Comparison of ENCODE assay signal across 8 mouse cellular contexts in genomic region chr15:103240160-103241028, GRCm38 (mm10). TPM values are rescaled to one million over a fixed set of nuclear protein-coding genes. Genes with fewer than 3 reads are reported as not detected.
A peak's percentile ranks its signal among the peaks of the same experiment; 100 is the strongest.
DNase-seq lines count a peak whose midpoint lies in the region; ATAC-seq lines count a peak whose summit lies in the region.

TSS of gene Hnrnpa1 (plus strand) at chr15:103240432.

- H3K9ac ChIP-seq in hindbrain, embryonic 16.5 days (ENCODE audit: low read depth, low read length), result peak within 1 kb of the TSS; percentile 76

- peak; percentile 92 for ATAC-seq in hindbrain, embryonic 16.5 days

- H3K27ac ChIP-seq in hindbrain, embryonic 16.5 days (ENCODE audit: low read depth, low read length), result peak within 1 kb of the TSS; percentile 93
- H3K27ac ChIP-seq in macrophage, result peak within 1 kb of the TSS; percentile 90

- peaks cover 27% of the 10 kb centered on the region for H3K4me1 ChIP-seq in hindbrain, embryonic 16.5 days (ENCODE audit: control insufficient read depth, insufficient read depth, low read depth, low read length)

- H3K27me3 ChIP-seq in hindbrain, embryonic 16.5 days (replicated peaks; ENCODE audit: control insufficient read depth, insufficient read depth, low read length), result no peaks in the 10 kb centered on the region

- peaks cover 13% of the 10 kb centered on the region for H3K36me3 ChIP-seq in hindbrain, embryonic 16.5 days (ENCODE audit: control insufficient read depth, insufficient read depth, low read length)
- H3K36me3 ChIP-seq in macrophage (ENCODE audit: inconsistent target), result peaks cover 23% of the 10 kb centered on the region

- peaks cover 79% of the 10 kb centered on the region for H3K79me2 ChIP-seq in macrophage (ENCODE audit: inconsistent target)

- H3K9me3 ChIP-seq in hindbrain, embryonic 16.5 days (ENCODE audit: control insufficient read depth, low read length), result no peaks in the 10 kb centered on the region

- WGBS in hindbrain, embryonic 16.5 days, result under 1% methylated on average over 47 of the region's 47 CpGs
- under 1% methylated on average over 47 of the region's 47 CpGs for WGBS in macrophage (ENCODE audit: missing documents)

- H3K4me3 ChIP-seq in hindbrain, embryonic 16.5 days (ENCODE audit: low read length), result peak within 1 kb of the TSS; percentile 72
- H3K4me3 ChIP-seq in macrophage (ENCODE audit: inconsistent target), result peak within 1 kb of the TSS; percentile 72

- DNase-seq in WW6 (ENCODE audit: low read depth, low spot score), result peak; percentile 92
- DNase-seq in cerebellum, postnatal 4 days (ENCODE audit: low spot score in 2 of 2), result peak; percentile 68 to 87
- peak; percentile 97 for DNase-seq in gastrocnemius, adult 18-20 months (ENCODE audit: low spot score)
- peak; percentile 86 to 91 for DNase-seq in left cerebral cortex, adult 18-20 months (ENCODE audit: low spot score in 2 of 2)
- peak; percentile 97 for DNase-seq in right cerebral cortex, adult 18-20 months
- peak; percentile 94 for DNase-seq in urinary bladder, postnatal 14 days (ENCODE audit: low spot score)

- H3K4me2 ChIP-seq in hindbrain, embryonic 16.5 days (ENCODE audit: low read length), result peak within 1 kb of the TSS; percentile 67

RNA-seq across cellular contexts. Expression of gene Hnrnpa1, which starts in this region (rescaled TPM):
- 10 to 100 TPM; 77.2 to 94.8 TPM for total RNA-seq in gastrocnemius, adult 18-20 months (2021)
- polyA plus RNA-seq in hindbrain, embryonic 16.5 days (2015; fragmentation: Nextera tagmentation; extraction: Ambion mirVana), result 483 and 550 TPM in 2 replicates
- 100 to 1,000 TPM; 232 to 268 TPM for total RNA-seq in left cerebral cortex, adult 18-20 months (2021)
- total RNA-seq in macrophage (2018; cell fraction: chromatin; rRNA removed), result 100 to 1,000 TPM; 214 to 454 (median 309) TPM
- 100 to 1,000 TPM; 112 to 192 (median 143) TPM for total RNA-seq in macrophage (2018; cell fraction: cytosol; rRNA removed)
- total RNA-seq in macrophage (2018; cell fraction: nucleus; rRNA removed), result 100 to 1,000 TPM; 161 to 400 (median 204) TPM
- 108 to 322 TPM (median 228 TPM) in 3 replicates for polyA plus RNA-seq in macrophage (2018)

Comparison
In these comparisons a context has a peak if more than half of its experiments do, and no peak if none do; other contexts are left out.
1. Peak in every context shown above with its lines: DNase-seq, ATAC-seq, H3K4me3 ChIP-seq and H3K27ac ChIP-seq.